In genomic region chr3:116302581-116302980, GRCm38 (mm10) we compare ENCODE assay signal across 19 mouse cellular contexts. TPM values are rescaled to one million over a fixed set of nuclear protein-coding genes. Genes with fewer than 3 reads are reported as not detected.
"Had no signal": no experiment of that assay in that cellular context is flagged by ENCODE, and none has a peak within 500 bp of the region (broad histone marks: within the 10 kb centered on the region; RNA-seq: fewer than 3 reads in every experiment).

No protein-coding gene starts in this region.

- H3K27me3 ChIP-seq: limb, embryonic 12.5 days; limb, embryonic 15.5 days; liver, embryonic 15.5 days; midbrain, embryonic 12.5 days; neural tube, embryonic 13.5 days had no signal

- H3K4me1 ChIP-seq: limb, embryonic 12.5 days; neural tube, embryonic 13.5 days had no signal

- H3K4me3 ChIP-seq: limb, embryonic 12.5 days; limb, embryonic 15.5 days; liver, embryonic 15.5 days; midbrain, embryonic 12.5 days; myocyte; neural tube, embryonic 13.5 days had no signal

- H3K36me3 ChIP-seq: liver, embryonic 15.5 days had no signal

- H3K9ac ChIP-seq: limb, embryonic 12.5 days; limb, embryonic 15.5 days; liver, embryonic 15.5 days; midbrain, embryonic 12.5 days; neural tube, embryonic 13.5 days had no signal

- ATAC-seq: hindbrain, postnatal 0 days; inflammation-experienced regulatory T-cells, adult 6 months; intestine, embryonic 16.5 days; midbrain, embryonic 16.5 days had no signal

- H3K4me2 ChIP-seq: limb, embryonic 12.5 days; limb, embryonic 15.5 days; liver, embryonic 15.5 days; midbrain, embryonic 12.5 days; neural tube, embryonic 13.5 days had no signal

- H3K9me3 ChIP-seq: limb, embryonic 12.5 days; limb, embryonic 15.5 days; liver, embryonic 15.5 days; midbrain, embryonic 12.5 days; neural tube, embryonic 13.5 days had no signal

- H3K27ac ChIP-seq: hindbrain, postnatal 0 days; limb, embryonic 12.5 days; limb, embryonic 15.5 days; liver, embryonic 15.5 days; macrophage; midbrain, embryonic 12.5 days; neural tube, embryonic 13.5 days had no signal

- DNase-seq: kidney, adult 18-20 months; kidney, adult 9 months; kidney, postnatal 14 days; kidney, postnatal 4 days; left cerebral cortex, postnatal 4 days; retina, postnatal 1 day; thymus, adult 2 months; thymus, postnatal 36 days had no signal

RNA-seq across cellular contexts. Expression of gene Gpr88, which starts 49.3 kb away (rescaled TPM):
- polyA plus RNA-seq: inflammation-experienced regulatory T-cells, adult 6 months; macrophage; myocyte had no signal
